Mouse (Mus musculus): ENCODE results near the gene Tbkbp1. TPM values are rescaled to one million over a fixed set of nuclear protein-coding genes. Genes with fewer than 3 reads are reported as not detected.

The Tbkbp1 gene
- total RNA-seq, 2 experiments from 2014 or later = 60.9 to 68.4 TPM

GRCm38 (mm10) chr11:97160341-97160740, 9.0 kb upstream of the Tbkbp1 start:
- peak in 1 of 2 experiments; percentile 43 for DNase-seq (ENCODE audit: low spot score in 2 of 2)

GRCm38 (mm10) chr11:97156999-97157398, 5.7 kb upstream of the Tbkbp1 start:
- no peak for DNase-seq (ENCODE audit: low spot score in 2 of 2)

GRCm38 (mm10) chr11:97152662-97153287, 1.5 kb upstream of the Tbkbp1 start:
- DNase-seq (ENCODE audit: low spot score in 2 of 2) = no peak

GRCm38 (mm10) chr11:97152023-97152426, 730 bp upstream of the Tbkbp1 start:
- no peak for DNase-seq (ENCODE audit: low spot score in 2 of 2)

GRCm38 (mm10) chr11:97150411-97151330, 624 bp downstream of the Tbkbp1 start:
- DNase-seq (ENCODE audit: low spot score in 2 of 2) = peak; percentile 72 to 73

GRCm38 (mm10) chr11:97149995-97150410, 1.3 kb downstream of the Tbkbp1 start:
- peak; percentile 65 for DNase-seq (ENCODE audit: low spot score in 2 of 2)

- DNase-seq (ENCODE audit: low spot score in 2 of 2) = no peak
Observed at GRCm38 (mm10) chr11:97149026-97149425, 2.3 kb downstream of the Tbkbp1 start.

- no peak for DNase-seq (ENCODE audit: low spot score in 2 of 2)
Observed at GRCm38 (mm10) chr11:97148591-97148990, 2.7 kb downstream of the Tbkbp1 start.

GRCm38 (mm10) chr11:97147333-97147732, 4.0 kb downstream of the Tbkbp1 start:
- no peak for DNase-seq (ENCODE audit: low spot score in 2 of 2)

GRCm38 (mm10) chr11:97146724-97147123, 4.6 kb downstream of the Tbkbp1 start:
- DNase-seq (ENCODE audit: low spot score in 2 of 2) = peak; percentile 73 to 81

GRCm38 (mm10) chr11:97145951-97146350, 5.3 kb downstream of the Tbkbp1 start:
- no peak for DNase-seq (ENCODE audit: low spot score in 2 of 2)

GRCm38 (mm10) chr11:97145320-97145719, 6.0 kb downstream of the Tbkbp1 start:
- no peak for DNase-seq (ENCODE audit: low spot score in 2 of 2)

- no peak for DNase-seq (ENCODE audit: low spot score in 2 of 2)
Observed at GRCm38 (mm10) chr11:97143196-97143900, 7.9 kb downstream of the Tbkbp1 start.

GRCm38 (mm10) chr11:97142159-97142608, 9.1 kb downstream of the Tbkbp1 start:
- DNase-seq (ENCODE audit: low spot score in 2 of 2) = no peak

- DNase-seq (ENCODE audit: low spot score in 2 of 2) = no peak
Observed at GRCm38 (mm10) chr11:97140811-97141210, 10.5 kb downstream of the Tbkbp1 start.

GRCm38 (mm10) chr11:97139256-97139655, 12.0 kb downstream of the Tbkbp1 start:
- DNase-seq (ENCODE audit: low spot score in 2 of 2) = no peak

- peak; percentile 47 to 61 for DNase-seq (ENCODE audit: low spot score in 2 of 2)
Observed at GRCm38 (mm10) chr11:97138554-97139226, 12.6 kb downstream of the Tbkbp1 start.

GRCm38 (mm10) chr11:97133270-97133669, 18.0 kb downstream of the Tbkbp1 start:
- no peak for DNase-seq (ENCODE audit: low spot score in 2 of 2)

GRCm38 (mm10) chr11:97132185-97132584, 19.1 kb downstream of the Tbkbp1 start:
- DNase-seq (ENCODE audit: low spot score in 2 of 2) = no peak

- DNase-seq (ENCODE audit: low spot score in 2 of 2) = no peak
Observed at GRCm38 (mm10) chr11:97131683-97132082, 19.6 kb downstream of the Tbkbp1 start.

- no peak for DNase-seq (ENCODE audit: low spot score in 2 of 2)
Observed at GRCm38 (mm10) chr11:97130318-97130717, 21.0 kb downstream of the Tbkbp1 start.

All from layer of hippocampus, postnatal 14 days (tissue).